Comparison of ENCODE assay signal across 15 mouse cellular contexts in the genomic region with DNA sequence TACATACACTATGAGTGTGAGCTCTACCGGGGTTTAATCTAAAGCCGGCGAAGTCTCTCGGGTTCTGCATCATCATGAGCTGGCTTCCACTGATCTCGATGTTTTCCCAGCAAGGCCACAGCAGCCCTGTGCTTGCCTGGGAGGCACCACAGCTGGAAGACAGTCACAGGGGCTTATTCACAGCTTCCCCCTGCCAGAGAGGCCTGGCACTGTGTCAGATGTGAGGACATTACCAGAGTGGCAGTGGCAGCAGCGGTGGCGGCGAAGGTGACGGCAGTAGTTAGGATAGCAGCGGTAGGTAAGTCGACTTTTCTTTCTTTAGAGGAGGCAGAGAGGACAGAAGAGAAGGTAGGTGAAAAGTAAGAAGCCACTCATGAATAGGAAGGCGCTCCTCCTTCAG. TPM values are rescaled to one million over a fixed set of nuclear protein-coding genes. Genes with fewer than 3 reads are reported as not detected.
DNase-seq lines count a peak whose midpoint lies in the region; ATAC-seq lines count a peak whose summit lies in the region.
"Had no signal": no experiment of that assay in that cellular context is flagged by ENCODE, and none has a peak within 500 bp of the region (broad histone marks: within the 10 kb centered on the region; RNA-seq: fewer than 3 reads in every experiment).

No protein-coding gene starts in this region.

- no peaks in the 10 kb centered on the region for H3K27me3 ChIP-seq in heart, embryonic 16.5 days (ENCODE audit: control insufficient read depth, insufficient read depth, low read length)
- H3K27me3 ChIP-seq in megakaryocyte, embryonic 14.5 days (replicated peaks) = no peaks in the 10 kb centered on the region
- no peaks in the 10 kb centered on the region for H3K27me3 ChIP-seq in hindbrain, embryonic 16.5 days (replicated peaks; ENCODE audit: control insufficient read depth, insufficient read depth, low read length)
- H3K27me3 ChIP-seq: hindbrain, embryonic 12.5 days; intestine, embryonic 15.5 days; midbrain, embryonic 12.5 days had no signal

- peak; percentile 62 for DNase-seq in adrenal gland, postnatal 10 days
- DNase-seq in adrenal gland, adult 8-10 months = no peak
- no peak for DNase-seq in heart, postnatal 25 days (ENCODE audit: low spot score)
- DNase-seq: cerebellum, adult 11-12 months; cerebellum, postnatal 25 days; retina, postnatal 1 day; right cerebral cortex, postnatal 4 days; thymus, postnatal 36 days had no signal

- no peak overlapping the region for H3K4me2 ChIP-seq in heart, embryonic 16.5 days (ENCODE audit: low read depth, low read length)
- H3K4me2 ChIP-seq in hindbrain, embryonic 16.5 days (ENCODE audit: low read length) = no peak overlapping the region
- H3K4me2 ChIP-seq: hindbrain, embryonic 12.5 days; intestine, embryonic 15.5 days; midbrain, embryonic 12.5 days had no signal

- peaks cover 43% of the 10 kb centered on the region for H3K36me3 ChIP-seq in heart, embryonic 16.5 days (ENCODE audit: control insufficient read depth, insufficient read depth)
- peaks cover 99% of the 10 kb centered on the region for H3K36me3 ChIP-seq in megakaryocyte, embryonic 14.5 days (replicated peaks; ENCODE audit: low read length)
- 0 out of 2 replicates have a peak, but pooled peaks cover 3% of the 10 kb centered on the region for H3K36me3 ChIP-seq in hindbrain, embryonic 16.5 days (ENCODE audit: control insufficient read depth, insufficient read depth, low read length)
- H3K36me3 ChIP-seq: hindbrain, embryonic 12.5 days had no signal

- ATAC-seq in heart, embryonic 16.5 days (replicated peaks; ENCODE audit: extremely low read depth, insufficient read depth, low FRiP score) = no peak
- ATAC-seq in megakaryocyte, adult 5-6 weeks (ENCODE audit: poor library complexity, severe bottlenecking) = no peak
- no peak for ATAC-seq in hindbrain, embryonic 16.5 days
- ATAC-seq: intestine, embryonic 15.5 days had no signal

- peaks cover 50% of the 10 kb centered on the region for H3K4me1 ChIP-seq in heart, embryonic 16.5 days (ENCODE audit: control insufficient read depth, insufficient read depth, low read length)
- H3K4me1 ChIP-seq in megakaryocyte, embryonic 14.5 days = peaks cover 100% of the 10 kb centered on the region
- no peaks in the 10 kb centered on the region for H3K4me1 ChIP-seq in hindbrain, embryonic 16.5 days (ENCODE audit: control insufficient read depth, insufficient read depth, low read depth, low read length)
- H3K4me1 ChIP-seq: intestine, embryonic 15.5 days had no signal

- H3K9me3 ChIP-seq in heart, embryonic 16.5 days (replicated peaks; ENCODE audit: control insufficient read depth, low read length) = no peaks in the 10 kb centered on the region
- H3K9me3 ChIP-seq in megakaryocyte, embryonic 14.5 days = no peaks in the 10 kb centered on the region
- no peaks in the 10 kb centered on the region for H3K9me3 ChIP-seq in hindbrain, embryonic 16.5 days (ENCODE audit: control insufficient read depth, low read length)
- H3K9me3 ChIP-seq: hindbrain, embryonic 12.5 days; intestine, embryonic 15.5 days; midbrain, embryonic 12.5 days had no signal

- WGBS in heart, embryonic 16.5 days = 68% methylated on average over 12 of the region's 12 CpGs
- WGBS in hindbrain, embryonic 16.5 days = 90% methylated on average over 12 of the region's 12 CpGs

- H3K9ac ChIP-seq in heart, embryonic 16.5 days (ENCODE audit: low read length) = no peak overlapping the region
- H3K9ac ChIP-seq in hindbrain, embryonic 16.5 days (ENCODE audit: low read depth, low read length) = no peak overlapping the region
- H3K9ac ChIP-seq: hindbrain, embryonic 12.5 days; intestine, embryonic 15.5 days; midbrain, embryonic 12.5 days had no signal

- H3K27ac ChIP-seq in heart, embryonic 16.5 days (ENCODE audit: low read length) = peak overlapping the region; percentile 32; the same call in 1 of the 2 replicates
- H3K27ac ChIP-seq in hindbrain, embryonic 16.5 days (ENCODE audit: low read depth, low read length) = no peak overlapping the region
- H3K27ac ChIP-seq: hindbrain, embryonic 12.5 days; intestine, embryonic 15.5 days; midbrain, embryonic 12.5 days had no signal

- intact Hi-C loops in heart, postnatal 25 days (cut with DNase I) = no loop called here

- no peak overlapping the region for H3K4me3 ChIP-seq in heart, embryonic 16.5 days (ENCODE audit: low read length)
- H3K4me3 ChIP-seq in megakaryocyte, embryonic 14.5 days (replicated peaks) = peak overlapping the region; percentile 80
- H3K4me3 ChIP-seq in hindbrain, embryonic 16.5 days (ENCODE audit: low read length) = no peak overlapping the region
- H3K4me3 ChIP-seq: hindbrain, embryonic 12.5 days; intestine, embryonic 15.5 days; midbrain, embryonic 12.5 days had no signal

RNA-seq across cellular contexts. Expression of a gene that starts 35.9 kb away (rescaled TPM):
- 10 to 100 TPM; 73.7 to 83.0 TPM for total RNA-seq in adrenal gland, postnatal 10 days (2021)
- 10 to 100 TPM; 58.8 to 94.7 (median 64.4) TPM for total RNA-seq in adrenal gland, adult 8-10 months (2022)
- 54.5 and 61.5 TPM in 2 replicates for polyA plus RNA-seq in heart, embryonic 16.5 days (2015; fragmentation: Nextera tagmentation; extraction: Ambion mirVana)
- 10 to 100 TPM; 58.2 to 70.4 TPM for total RNA-seq in heart, postnatal 25 days (2021)
- 43.8 and 101 TPM in 2 replicates for polyA plus RNA-seq in megakaryocyte, embryonic 14.5 days (2012; ENCODE audit: insufficient read depth, low replicate concordance)
- 75.4 and 79.4 TPM in 2 replicates for total RNA-seq in megakaryocyte, adult 5-6 weeks (2015)
- total RNA-seq in megakaryocyte, adult 5-6 weeks (2017) = 46.4 and 57.4 TPM in 2 replicates
- 6.6 and 9.3 TPM in 2 replicates for polyA plus RNA-seq in hindbrain, embryonic 16.5 days (2015; fragmentation: Nextera tagmentation; extraction: Ambion mirVana)
